In genomic region chr2:32621517-32621859, GRCm38 (mm10) we compare ENCODE assay signal across 8 mouse cellular contexts. TPM values are rescaled to one million over a fixed set of nuclear protein-coding genes. Genes with fewer than 3 reads are reported as not detected.
DNase-seq lines count a peak whose midpoint lies in the region; ATAC-seq and TF ChIP-seq lines count a peak whose summit lies in the region.

TSS of gene Ak1 (plus strand) at chr2:32621758.

- no peak for DNase-seq in left cerebral cortex, adult 18-20 months (ENCODE audit: low spot score in 2 of 2)
- no peak for DNase-seq in left cerebral cortex, adult 11 months (ENCODE audit: low spot score)
- DNase-seq in left cerebral cortex, adult 8-10 months (ENCODE audit: low spot score in 2 of 2): no peak
- no peak for DNase-seq in ovary, postnatal 36 days (ENCODE audit: low spot score)
- DNase-seq in ovary, adult 18-20 months (ENCODE audit: low spot score): no peak

- H3K27me3 ChIP-seq in heart, embryonic 11.5 days (ENCODE audit: control insufficient read depth, insufficient read depth, low read length): no peaks in the 10 kb centered on the region

- ATAC-seq in common myeloid progenitor, adult 5-6 weeks (replicated peaks; ENCODE audit: low read depth, poor library complexity, severe bottlenecking): peak; percentile 12; the same call in 1 of the 2 replicates
- peak; percentile 1; the same call in 1 of the 2 replicates for ATAC-seq in heart, embryonic 11.5 days (replicated peaks; ENCODE audit: insufficient number of reproducible peaks, low FRiP score, low TSS enrichment)

- no peak within 1 kb of the TSS for H3K4me3 ChIP-seq in heart, embryonic 11.5 days (ENCODE audit: low read depth, low read length)
- H3K4me3 ChIP-seq in olfactory bulb, adult 2 months (ENCODE audit: insufficient read depth, low read depth, low read length): no peak within 1 kb of the TSS

- WGBS in heart, embryonic 11.5 days (ENCODE audit: insufficient replicate concordance): 4% methylated on average over 7 of the region's 7 CpGs
- WGBS in olfactory bulb, adult 2 months: 41% methylated on average over 7 of the region's 7 CpGs

- no peak for TF ChIP-seq POLR2A in olfactory bulb, adult 2 months (IDR thresholded peaks at IDR 0.05; ENCODE audit: insufficient read depth, low read depth, low read length)

- peak within 1 kb of the TSS; percentile 52; the same call in 1 of the 2 replicates for H3K9ac ChIP-seq in heart, embryonic 11.5 days (ENCODE audit: low read depth, low read length)

- H3K9me3 ChIP-seq in heart, embryonic 11.5 days (replicated peaks; ENCODE audit: control insufficient read depth, low read length): no peaks in the 10 kb centered on the region

- peaks cover 60% of the 10 kb centered on the region for H3K4me1 ChIP-seq in heart, embryonic 11.5 days (ENCODE audit: control insufficient read depth, insufficient read depth, low read length)
- H3K4me1 ChIP-seq in olfactory bulb, adult 2 months (ENCODE audit: control insufficient read depth, insufficient read depth, low read length): peaks cover 25% of the 10 kb centered on the region

- peak within 1 kb of the TSS; percentile 46 for H3K4me2 ChIP-seq in heart, embryonic 11.5 days

- H3K27ac ChIP-seq in heart, embryonic 11.5 days (ENCODE audit: low read depth, low read length): peak within 1 kb of the TSS; percentile 96
- no peak within 1 kb of the TSS for H3K27ac ChIP-seq in olfactory bulb, adult 2 months (ENCODE audit: insufficient read depth, low read depth, low read length)

- peaks cover 10% of the 10 kb centered on the region for H3K36me3 ChIP-seq in heart, embryonic 11.5 days (ENCODE audit: control insufficient read depth, insufficient read depth, low read length)

- TF ChIP-seq CTCF in olfactory bulb, adult 2 months (IDR thresholded peaks at IDR 0.05; ENCODE audit: insufficient read depth, low read depth, low read length): no peak

RNA-seq across cellular contexts. Expression of gene Ak1, which starts in this region (rescaled TPM):
- total RNA-seq in left cerebral cortex, adult 18-20 months (2021): 100 to 1,000 TPM; 151 to 160 TPM
- 3.5 TPM in 2 replicates for total RNA-seq in common myeloid progenitor, adult 5-6 weeks (2017)
- polyA plus RNA-seq in heart, embryonic 11.5 days (2014; fragmentation: Nextera tagmentation; extraction: Ambion mirVana): 212 and 221 TPM in 2 replicates
- 100 to 1,000 TPM; 143 to 158 (median 151) TPM for total RNA-seq in left cerebral cortex, adult 8-10 months (2022)
- polyA plus RNA-seq in olfactory bulb, adult 2 months (2012; ENCODE audit: insufficient read depth, insufficient read length, low replicate concordance, missing spikeins): not detected in 2 replicates

Comparison
In these comparisons a context has a peak if more than half of its experiments do, and no peak if none do; other contexts are left out.
1. RNA of gene Ak1 (total RNA-seq): 151 to 160 TPM in left cerebral cortex, adult 18-20 months and 143 to 158 TPM in left cerebral cortex, adult 8-10 months; 3.5 TPM in common myeloid progenitor, adult 5-6 weeks; every median in the first group is over 10 times any median in the second.